Mouse (Mus musculus): ENCODE data around the gene Gbp7. TPM values are rescaled to one million over a fixed set of nuclear protein-coding genes. Genes with fewer than 3 reads are reported as not detected.

The Gbp7 gene
- polyA plus RNA-seq, 1 experiment from 2014 or later: 2.2 TPM

DNA sequence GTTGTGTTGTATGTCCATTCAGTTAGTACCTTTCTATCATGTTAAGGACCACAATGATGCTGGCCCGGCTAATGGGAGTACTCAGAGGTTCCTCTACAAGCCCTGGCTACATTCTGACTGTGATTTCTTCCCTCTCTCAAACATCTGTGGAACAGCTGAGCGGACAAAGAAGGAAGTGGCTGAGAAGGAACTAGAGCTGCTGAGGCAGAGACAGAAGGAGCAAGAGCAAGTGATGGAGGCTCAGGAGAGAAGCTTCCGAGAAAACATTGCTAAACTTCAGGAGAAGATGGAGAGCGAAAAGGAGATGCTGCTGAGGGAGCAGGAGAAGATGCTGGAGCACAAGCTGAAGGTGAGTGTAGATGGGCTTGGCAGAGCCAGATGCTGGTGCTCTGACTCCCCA, 40.6 kb downstream of the Gbp7 start:
- no peaks in the 10 kb centered on the region for H3K9me3 ChIP-seq
- no peak overlapping the region for H3K27ac ChIP-seq (replicated peaks)
- no peak overlapping the region for H3K4me3 ChIP-seq
- H3K4me2 ChIP-seq: no peak overlapping the region
- no peaks in the 10 kb centered on the region for H3K27me3 ChIP-seq
- ATAC-seq (ENCODE audit: low FRiP score, low read depth): no peak
- H3K4me1 ChIP-seq (replicated peaks): no peaks in the 10 kb centered on the region
- H3K9ac ChIP-seq: no peak overlapping the region
- H3K36me3 ChIP-seq: no peaks in the 10 kb centered on the region
- whole genome bisulfite sequencing: 85% methylated on average over 4 of the region's 4 CpGs

DNA sequence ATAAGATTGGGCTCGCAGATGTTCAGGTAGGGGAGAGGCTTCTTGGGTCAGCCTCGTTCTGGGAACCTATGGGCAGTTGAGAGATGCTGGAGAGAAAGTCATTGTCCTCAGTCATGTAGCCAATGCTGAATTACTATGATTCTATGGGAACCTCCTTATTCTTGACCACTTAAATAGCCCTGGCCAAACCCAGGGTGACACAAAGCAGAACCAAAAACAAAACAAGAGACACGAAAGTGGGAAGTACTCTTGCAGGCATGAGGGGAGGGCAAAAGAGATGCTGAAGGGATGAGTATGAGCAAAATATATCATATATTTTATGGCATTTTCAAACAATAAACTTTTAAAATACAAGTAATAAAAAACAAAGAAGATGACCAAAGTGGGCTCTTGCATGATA, 47.0 kb downstream of the Gbp7 start:
- Histone ChIP-seq H3K27me3 (no peaks in the 10 kb centered on the region), H3K9ac (no peak overlapping the region), H3K27ac (replicated peaks) (no peak overlapping the region), H3K4me3 (no peak overlapping the region), H3K4me1 (replicated peaks) (no peaks in the 10 kb centered on the region), H3K4me2 (no peak overlapping the region), H3K9me3 (no peaks in the 10 kb centered on the region), H3K36me3 (no peaks in the 10 kb centered on the region)
- 83% methylated on average over 3 of the region's 3 CpGs for WGBS
- no peak for ATAC-seq (ENCODE audit: low FRiP score, low read depth)

DNA sequence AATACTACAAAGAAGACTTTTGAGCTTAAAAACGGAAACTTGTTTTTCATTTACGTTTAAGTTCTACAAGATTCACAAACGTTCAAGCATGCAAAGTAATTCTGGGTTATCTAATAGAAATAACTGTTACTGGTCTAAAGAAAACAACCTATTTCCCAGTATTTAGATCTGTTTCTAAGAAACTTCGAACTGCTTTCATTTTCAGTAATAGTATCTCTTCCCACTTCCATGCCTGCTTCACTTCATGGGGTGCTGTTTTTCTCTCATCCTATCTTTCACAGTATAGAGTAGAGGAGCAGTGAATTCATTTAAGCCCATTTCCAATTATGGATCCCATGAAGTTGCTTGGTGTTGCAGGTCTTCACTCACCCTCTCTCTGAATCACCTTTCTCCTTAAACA, 48.2 kb downstream of the Gbp7 start:
- H3K4me3 ChIP-seq: no peak overlapping the region
- H3K27ac ChIP-seq (replicated peaks): no peak overlapping the region
- no peak overlapping the region for H3K4me2 ChIP-seq
- H3K9ac ChIP-seq: no peak overlapping the region
- H3K36me3 ChIP-seq: no peaks in the 10 kb centered on the region
- no peaks in the 10 kb centered on the region for H3K9me3 ChIP-seq
- H3K4me1 ChIP-seq (replicated peaks): no peaks in the 10 kb centered on the region
- 89% methylated on average over 4 of the region's 4 CpGs for WGBS
- no peak for ATAC-seq (ENCODE audit: low FRiP score, low read depth)
- H3K27me3 ChIP-seq: no peaks in the 10 kb centered on the region

DNA sequence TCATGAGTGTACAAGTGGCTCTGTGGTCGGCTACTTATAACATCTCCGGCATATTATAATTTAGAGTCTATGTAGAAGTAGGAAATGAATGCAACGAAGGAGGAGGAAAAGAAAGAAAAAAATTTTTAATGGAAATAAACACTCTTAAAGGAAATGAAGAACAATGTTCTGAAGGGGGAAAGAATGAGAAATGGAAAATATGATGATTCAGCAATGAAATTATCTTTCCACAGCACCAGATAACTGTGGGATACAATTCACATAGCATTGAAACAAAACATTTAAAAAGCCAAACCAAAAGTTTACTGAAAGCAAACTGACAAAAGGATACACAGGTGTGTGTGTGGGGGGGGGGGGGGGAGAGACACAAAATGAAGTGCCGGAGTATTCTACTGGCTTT, 52.9 kb downstream of the Gbp7 start:
- no peaks in the 10 kb centered on the region for H3K27me3 ChIP-seq

DNA sequence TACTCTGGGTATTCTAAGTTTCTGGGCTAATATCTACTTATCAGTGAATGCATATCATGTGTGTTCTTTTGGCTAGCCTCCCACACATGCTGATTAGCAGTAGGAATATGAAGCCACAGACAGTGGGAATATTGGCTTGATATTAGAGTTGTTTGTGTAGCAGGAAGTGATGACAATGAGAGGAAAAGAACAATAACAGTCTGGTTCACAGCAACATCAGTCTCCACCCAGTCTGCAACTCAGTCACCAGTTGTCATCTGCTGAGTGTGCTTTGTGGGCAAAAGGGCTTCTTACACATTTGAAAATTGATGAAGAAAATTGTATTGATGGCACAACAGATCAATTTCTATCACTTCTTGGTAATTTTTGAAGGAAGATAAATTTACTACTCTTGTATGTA, 57.2 kb downstream of the Gbp7 start:
- no peak overlapping the region for H3K9ac ChIP-seq
- no peak overlapping the region for H3K4me2 ChIP-seq
- no peaks in the 10 kb centered on the region for H3K4me1 ChIP-seq (replicated peaks)
- H3K9me3 ChIP-seq: no peaks in the 10 kb centered on the region
- no peaks in the 10 kb centered on the region for H3K27me3 ChIP-seq
- no peak for ATAC-seq (ENCODE audit: low FRiP score, low read depth)
- no peaks in the 10 kb centered on the region for H3K36me3 ChIP-seq
- no peak overlapping the region for H3K27ac ChIP-seq (replicated peaks)
- H3K4me3 ChIP-seq: no peak overlapping the region

More for the DNA sequence above, 52.9 kb downstream of the Gbp7 start:
- no peak overlapping the region for H3K4me2 ChIP-seq
- H3K36me3 ChIP-seq: no peaks in the 10 kb centered on the region
- no peak for ATAC-seq (ENCODE audit: low FRiP score, low read depth)
- 90% methylated on average over 4 of the region's 4 CpGs for WGBS
- no peak overlapping the region for H3K4me3 ChIP-seq
- H3K27ac ChIP-seq (replicated peaks): no peak overlapping the region
- no peaks in the 10 kb centered on the region for H3K4me1 ChIP-seq (replicated peaks)
- H3K9me3 ChIP-seq: no peaks in the 10 kb centered on the region
- no peak overlapping the region for H3K9ac ChIP-seq

DNA sequence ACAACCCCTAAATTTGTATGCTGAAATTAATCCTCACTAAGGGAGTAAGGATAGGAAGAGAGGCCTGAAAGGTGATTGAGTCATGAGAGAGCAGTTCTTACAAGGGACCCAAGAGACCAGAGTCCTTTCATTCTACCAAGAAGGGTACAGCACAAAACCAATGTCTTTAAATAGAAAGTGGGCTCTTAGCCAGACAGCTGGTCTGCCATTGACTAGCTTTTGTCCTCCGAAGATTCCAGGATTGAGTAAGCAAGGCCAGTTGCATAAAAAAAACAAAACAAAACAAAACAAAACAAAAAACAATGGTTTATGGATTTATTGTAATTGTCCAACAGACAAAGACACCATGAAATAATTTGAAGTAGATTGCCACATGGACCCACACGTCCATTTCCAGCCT, 58.7 kb downstream of the Gbp7 start:
- no peak for ATAC-seq (ENCODE audit: low FRiP score, low read depth)

DNA sequence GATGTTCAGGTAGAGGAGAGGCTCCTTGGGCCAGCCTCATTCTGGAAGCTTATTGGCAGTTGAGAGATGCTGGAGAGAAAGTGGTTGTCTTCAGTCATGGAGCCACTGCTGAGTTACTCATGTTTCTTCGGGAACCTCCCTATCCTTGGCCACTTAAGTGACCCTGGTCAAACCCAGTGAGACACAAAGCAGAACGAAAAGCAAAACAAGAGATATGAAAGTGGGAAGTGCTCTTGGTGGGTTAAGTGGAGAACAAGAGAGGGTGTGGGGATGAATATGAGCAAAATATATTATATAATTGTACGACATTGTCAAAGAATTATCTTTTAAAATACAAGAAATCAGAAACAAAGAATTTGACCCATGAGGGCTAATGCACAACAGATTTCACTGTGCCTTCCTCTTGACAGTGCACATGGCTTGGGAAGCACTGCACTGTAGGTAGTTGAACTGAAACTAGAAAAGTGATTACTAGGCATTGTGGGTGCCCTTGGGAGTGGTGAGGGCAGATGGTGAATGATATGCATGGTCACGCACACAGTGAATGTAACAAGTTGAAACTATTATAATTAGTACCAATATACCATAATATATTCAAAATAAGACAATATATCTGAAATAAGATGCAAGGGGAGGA, 60.4 kb downstream of the Gbp7 start:
- no peaks in the 10 kb centered on the region for H3K4me1 ChIP-seq (replicated peaks)
- no peaks in the 10 kb centered on the region for H3K36me3 ChIP-seq
- H3K27me3 ChIP-seq: no peaks in the 10 kb centered on the region
- no peak overlapping the region for H3K4me2 ChIP-seq
- ATAC-seq (ENCODE audit: low FRiP score, low read depth): no peak
- 81% methylated on average over 4 of the region's 4 CpGs for WGBS
- H3K4me3 ChIP-seq: no peak overlapping the region
- no peaks in the 10 kb centered on the region for H3K9me3 ChIP-seq
- H3K9ac ChIP-seq: no peak overlapping the region
- H3K27ac ChIP-seq (replicated peaks): no peak overlapping the region

More for the DNA sequence above, 58.7 kb downstream of the Gbp7 start:
- H3K4me2 ChIP-seq: no peak overlapping the region
- no peaks in the 10 kb centered on the region for H3K36me3 ChIP-seq
- H3K27me3 ChIP-seq: no peaks in the 10 kb centered on the region
- H3K27ac ChIP-seq (replicated peaks): no peak overlapping the region
- 68% methylated on average over 2 of the region's 2 CpGs for WGBS
- H3K9ac ChIP-seq: no peak overlapping the region
- H3K9me3 ChIP-seq: no peaks in the 10 kb centered on the region
- H3K4me1 ChIP-seq (replicated peaks): no peaks in the 10 kb centered on the region
- H3K4me3 ChIP-seq: no peak overlapping the region

DNA sequence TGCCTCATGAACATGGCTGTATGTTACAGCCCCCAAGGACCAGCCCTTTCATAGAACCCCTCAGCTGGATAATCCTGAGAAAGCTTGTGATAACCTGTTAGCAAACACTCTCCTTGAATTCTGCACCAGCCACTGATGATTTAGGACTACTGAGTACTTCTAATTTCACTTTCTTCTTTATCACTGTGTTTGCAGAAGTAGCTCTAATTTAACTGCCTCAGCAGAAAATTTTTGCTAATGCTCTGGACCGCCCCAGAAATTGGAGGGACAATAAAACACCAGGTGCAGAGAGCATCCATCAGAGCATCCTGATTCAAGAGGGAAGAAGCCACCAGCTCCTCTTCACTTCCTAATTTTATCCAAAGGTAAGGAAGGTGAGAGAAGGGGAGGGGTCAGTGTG, 64.4 kb downstream of the Gbp7 start, which contains the start of gene Gbp2b:
Gbp2b (plus strand) TSS at position 301 of the 400 bp plus-strand sequence.
- Histone ChIP-seq H3K27ac (replicated peaks) (no peak within 1 kb of the TSS), H3K9ac (no peak within 1 kb of the TSS), H3K4me1 (replicated peaks) (no peaks in the 10 kb centered on the region), H3K36me3 (no peaks in the 10 kb centered on the region), H3K4me3 (no peak within 1 kb of the TSS), H3K9me3 (no peaks in the 10 kb centered on the region), H3K4me2 (no peak within 1 kb of the TSS), H3K27me3 (no peaks in the 10 kb centered on the region)
- no peak for ATAC-seq (ENCODE audit: low FRiP score, low read depth)
- 81% methylated on average over 1 of the region's 1 CpGs for WGBS

DNA sequence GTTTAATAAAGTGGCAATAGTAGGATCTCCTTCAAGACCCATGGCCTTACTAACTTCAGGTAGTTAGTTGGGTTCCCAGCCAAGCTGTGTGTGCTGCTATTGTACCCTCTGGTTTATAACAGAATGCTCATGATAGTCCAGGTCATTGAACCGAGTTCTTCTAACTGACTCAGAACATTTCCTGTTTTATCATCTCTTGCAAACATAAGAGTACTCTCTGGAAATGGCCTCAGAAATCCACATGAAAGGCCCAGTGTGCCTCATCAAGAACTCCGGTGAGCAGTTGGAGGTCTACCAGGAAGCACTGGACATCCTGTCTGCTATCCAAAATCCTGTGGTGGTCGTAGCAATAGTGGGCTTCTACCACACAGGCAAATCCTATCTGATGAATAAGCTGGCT, 67.8 kb downstream of the Gbp7 start:
- Histone ChIP-seq H3K4me2 (no peak overlapping the region), H3K9ac (no peak overlapping the region), H3K27ac (replicated peaks) (no peak overlapping the region), H3K4me3 (no peak overlapping the region), H3K36me3 (no peaks in the 10 kb centered on the region), H3K27me3 (no peaks in the 10 kb centered on the region), H3K9me3 (no peaks in the 10 kb centered on the region), H3K4me1 (replicated peaks) (no peaks in the 10 kb centered on the region)
- 83% methylated on average over 3 of the region's 3 CpGs for WGBS
- no peak for ATAC-seq (ENCODE audit: low FRiP score, low read depth)

Other genes with a start within 250 kb of the Gbp7 start
- 15.0 and 16.0 TPM in 2 replicates for gene Pdlim5, start 134.6 kb upstream of the Gbp7 start, polyA plus RNA-seq (2015; fragmentation: Nextera tagmentation; extraction: Ambion mirVana)
- 0.18 and 0.28 TPM in 2 replicates for gene Gbp5, start 36.4 kb upstream of the Gbp7 start, polyA plus RNA-seq (2015; fragmentation: Nextera tagmentation; extraction: Ambion mirVana)
- 1.4 and 1.9 TPM in 2 replicates for gene Gbp3, start 29.7 kb downstream of the Gbp7 start, polyA plus RNA-seq (2015; fragmentation: Nextera tagmentation; extraction: Ambion mirVana)
- gene Gbp2b, start 64.5 kb downstream of the Gbp7 start, polyA plus RNA-seq (2015; fragmentation: Nextera tagmentation; extraction: Ambion mirVana): not detected in 2 replicates
- 0.64 and 1.8 TPM in 2 replicates for gene Gbp2, start 90.3 kb downstream of the Gbp7 start, polyA plus RNA-seq (2015; fragmentation: Nextera tagmentation; extraction: Ambion mirVana)
- gene Kyat3, start 170.7 kb downstream of the Gbp7 start, polyA plus RNA-seq (2015; fragmentation: Nextera tagmentation; extraction: Ambion mirVana): 5.4 and 5.6 TPM in 2 replicates
- 71.2 and 72.9 TPM in 2 replicates for gene Gtf2b, start 234.7 kb downstream of the Gbp7 start, polyA plus RNA-seq (2015; fragmentation: Nextera tagmentation; extraction: Ambion mirVana)

Measured in hindbrain, embryonic 15.5 days (tissue).